Mouse (Mus musculus): ENCODE measurements at regions not wholly inside any gene's neighbourhood (a gene's known extent, or its start where the extent isn't known, plus 50 kb on each side); places are given as distances from the start of the nearest gene placed in this dataset.

DNA sequence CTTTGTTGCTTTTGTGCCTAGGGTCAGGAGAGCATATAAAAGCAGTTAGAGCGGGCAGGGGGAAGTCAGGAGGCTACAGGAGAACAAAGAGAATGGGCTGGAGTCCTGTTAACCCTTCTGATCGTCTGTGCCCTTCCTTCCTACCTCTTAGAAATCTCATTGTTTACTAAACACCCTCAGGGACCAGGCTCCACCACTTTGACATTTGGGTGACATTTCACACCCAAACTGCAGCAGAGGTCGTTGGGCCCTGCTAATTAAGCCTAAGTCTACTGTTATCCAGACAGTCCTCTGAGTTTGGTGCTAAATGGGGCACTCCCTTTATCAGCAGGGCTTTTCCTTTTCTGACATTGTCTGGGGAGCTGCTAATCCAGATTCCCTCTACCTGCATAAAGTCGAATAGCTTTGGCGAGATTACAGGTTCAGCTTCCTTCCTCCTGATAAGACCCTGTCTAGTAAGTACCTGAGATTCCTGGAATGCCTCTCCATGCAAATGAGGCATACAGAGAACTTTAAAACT is 84.2 kb upstream of the Arglu1 start:
- TF ChIP-seq CTCF (conservative IDR thresholded peaks at IDR 0.05; ENCODE audit: insufficient read depth, insufficient read length, low read depth, low read length) (no peak), POLR2A (IDR thresholded peaks at IDR 0.05; ENCODE audit: low read depth, low read length) (no peak)

Data from kidney, adult 2 months (tissue).